In genomic region chr7:16120262-16120600, GRCm38 (mm10) we compare ENCODE assay signal across 1 mouse cellular context.
TF ChIP-seq lines count a peak whose summit lies in the region.

No protein-coding gene starts in this region.

TF ChIP-seq in MEL, 35 proteins besides CTCF, POLR2A, EP300 and RAD21 (continued from another document):
- TF ChIP-seq KAT2A (conservative IDR thresholded peaks at IDR 0.05; ENCODE audit: low read depth, low read length), result no peak
- TF ChIP-seq MAFK (IDR thresholded peaks at IDR 0.05; ENCODE audit: borderline replicate concordance, low read depth, low read length), result no peak
- no peak for TF ChIP-seq USF1 (IDR thresholded peaks at IDR 0.05; ENCODE audit: low read depth, low read length)
- no peak for TF ChIP-seq ETS1 (IDR thresholded peaks at IDR 0.05; ENCODE audit: low read depth, low read length)
- no peak for TF ChIP-seq MAX (IDR thresholded peaks at IDR 0.05; ENCODE audit: low read length)
